Mouse (Mus musculus) forebrain, embryonic 10.5 days (tissue): ENCODE measurements at regions not wholly inside any gene's neighbourhood (a gene's known extent, or its start where the extent isn't known, plus 50 kb on each side); places are given as distances from the start of the nearest gene placed in this dataset.

Experiments
- DNase-seq: peaks from one replicate; pipeline ENCODE4 v3.0.0-alpha.2; 2017; ENCODE audit warnings: low spot score; ENCODE audit errors: extremely low spot score
- H3K27ac ChIP-seq: fragments of 300-500 bp; sonication (generic); 2 replicates; pipeline ENCODE4 v1.5.1; 2016; ENCODE audit warnings: mild to moderate bottlenecking
- H3K27me3 ChIP-seq: fragments of 300-500 bp; sonication (generic); 2 replicates; pipeline ENCODE4 v1.6.1; 2016; ENCODE audit warnings: mild to moderate bottlenecking; ENCODE audit not compliant: poor library complexity, severe bottlenecking
- H3K36me3 ChIP-seq: fragments of 300-500 bp; sonication (generic); replicated peaks from 2 replicates; pipeline ENCODE4 v1.6.1; 2016; ENCODE audit warnings: mild to moderate bottlenecking, moderate library complexity
- H3K4me1 ChIP-seq: fragments of 300-500 bp; sonication (generic); 2 replicates; pipeline ENCODE4 v1.6.1; 2016
- H3K4me3 ChIP-seq: fragments of 300-500 bp; sonication (generic); 2 replicates; pipeline ENCODE4 v1.5.1; 2016; ENCODE audit warnings: mild to moderate bottlenecking, moderate library complexity
- H3K9me3 ChIP-seq: fragments of 300-500 bp; sonication (generic); 2 replicates; pipeline ENCODE4 v1.6.1; 2016; ENCODE audit warnings: mild to moderate bottlenecking, moderate library complexity
- WGBS: fragments of 180-500 bp; shearing (Covaris S2); methylation state at CpG from one replicate; pipeline ENCODE4 v1.1.7; 2016; 5-methylcytosine and 5-hydroxymethylcytosine counted together

GRCm38 (mm10) chr1:90297751-90298150, 94.0 kb downstream of the Ackr3 start:
- Histone ChIP-seq H3K9me3 (no peaks in the 10 kb centered on the region), H3K27me3 (no peaks in the 10 kb centered on the region), H3K4me1 (0 out of 2 replicates have a peak, but pooled peaks cover 4% of the 10 kb centered on the region), H3K27ac (no peak overlapping the region), H3K36me3 (no peaks in the 10 kb centered on the region), H3K4me3 (no peak overlapping the region)
- 87% methylated on average over 5 of the region's 5 CpGs for WGBS
- DNase-seq, result no peak

GRCm38 (mm10) chr1:90300229-90300628, 96.4 kb downstream of the Ackr3 start:
- H3K4me3 ChIP-seq, result no peak overlapping the region
- H3K27me3 ChIP-seq, result no peaks in the 10 kb centered on the region
- H3K36me3 ChIP-seq, result no peaks in the 10 kb centered on the region
- H3K27ac ChIP-seq, result no peak overlapping the region
- no peaks in the 10 kb centered on the region for H3K9me3 ChIP-seq
- WGBS, result 87% methylated on average over 10 of the region's 10 CpGs
- no peak for DNase-seq
- H3K4me1 ChIP-seq, result 0 out of 2 replicates have a peak, but pooled peaks cover 4% of the 10 kb centered on the region

GRCm38 (mm10) chr1:90304331-90304730, 100.6 kb downstream of the Ackr3 start:
- H3K4me3 ChIP-seq, result no peak overlapping the region
- DNase-seq, result no peak
- H3K9me3 ChIP-seq, result peaks cover 4% of the 10 kb centered on the region; the same call in 1 of the 2 replicates
- 0 out of 2 replicates have a peak, but pooled peaks cover 4% of the 10 kb centered on the region for H3K4me1 ChIP-seq
- no peaks in the 10 kb centered on the region for H3K36me3 ChIP-seq
- H3K27me3 ChIP-seq, result no peaks in the 10 kb centered on the region
- H3K27ac ChIP-seq, result 0 out of 2 replicates have a peak overlapping the region, but pooled peaks have one; percentile 51
- 89% methylated on average over 7 of the region's 7 CpGs for WGBS

GRCm38 (mm10) chr1:90311016-90311415, 107.2 kb downstream of the Ackr3 start:
- Histone ChIP-seq H3K27me3 (no peaks in the 10 kb centered on the region), H3K36me3 (no peaks in the 10 kb centered on the region), H3K4me3 (no peak overlapping the region), H3K27ac (no peak overlapping the region), H3K9me3 (peaks cover 4% of the 10 kb centered on the region; the same call in 1 of the 2 replicates), H3K4me1 (peaks cover 4% of the 10 kb centered on the region; the same call in 1 of the 2 replicates)
- DNase-seq, result no peak
- 85% methylated on average over 3 of the region's 3 CpGs for WGBS

DNA sequence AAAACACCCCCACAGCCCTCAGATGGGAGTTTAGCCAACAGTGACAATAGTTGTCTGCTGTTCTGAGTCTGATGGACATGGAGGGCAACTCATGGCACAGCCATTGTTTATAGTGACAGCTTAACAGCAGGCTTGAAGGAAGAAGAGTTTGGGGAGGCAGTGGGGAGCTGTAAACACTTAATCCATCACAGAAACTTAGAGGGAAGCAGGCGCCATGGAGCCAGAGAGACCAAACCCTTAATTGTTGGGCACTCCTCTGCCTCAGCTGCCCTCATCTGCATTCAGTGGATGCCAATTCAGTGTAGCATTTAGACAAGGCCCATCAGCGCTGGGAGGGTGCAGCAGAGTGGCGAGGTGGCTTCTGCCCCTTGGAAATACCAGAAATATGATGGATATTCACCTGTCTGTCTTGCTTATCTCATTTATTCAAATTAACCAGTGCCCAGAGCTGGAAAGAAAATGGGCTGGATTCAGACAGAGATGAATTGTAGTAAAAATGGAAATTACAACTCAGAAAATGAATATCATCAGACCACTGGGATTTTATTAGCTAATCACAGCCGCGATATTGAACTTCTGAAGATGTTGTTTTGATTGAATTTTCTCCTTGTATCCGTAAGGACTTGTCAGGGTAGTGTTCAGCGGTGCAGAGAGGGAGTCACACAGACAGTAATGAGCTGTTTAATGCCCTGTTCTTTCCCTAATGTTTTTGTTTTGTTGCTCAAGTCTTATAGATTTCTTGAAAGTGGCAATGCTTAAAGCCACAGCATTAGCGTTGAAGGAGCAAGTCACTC, 108.1 kb downstream of the Ackr3 start:
- Histone ChIP-seq H3K27me3 (no peaks in the 10 kb centered on the region), H3K27ac (no peak overlapping the region), H3K4me1 (peaks cover 4% of the 10 kb centered on the region; the same call in 1 of the 2 replicates), H3K4me3 (no peak overlapping the region), H3K36me3 (no peaks in the 10 kb centered on the region), H3K9me3 (peaks cover 4% of the 10 kb centered on the region; the same call in 1 of the 2 replicates)
- 79% methylated on average over 8 of the region's 8 CpGs for WGBS
- no peak for DNase-seq

DNA sequence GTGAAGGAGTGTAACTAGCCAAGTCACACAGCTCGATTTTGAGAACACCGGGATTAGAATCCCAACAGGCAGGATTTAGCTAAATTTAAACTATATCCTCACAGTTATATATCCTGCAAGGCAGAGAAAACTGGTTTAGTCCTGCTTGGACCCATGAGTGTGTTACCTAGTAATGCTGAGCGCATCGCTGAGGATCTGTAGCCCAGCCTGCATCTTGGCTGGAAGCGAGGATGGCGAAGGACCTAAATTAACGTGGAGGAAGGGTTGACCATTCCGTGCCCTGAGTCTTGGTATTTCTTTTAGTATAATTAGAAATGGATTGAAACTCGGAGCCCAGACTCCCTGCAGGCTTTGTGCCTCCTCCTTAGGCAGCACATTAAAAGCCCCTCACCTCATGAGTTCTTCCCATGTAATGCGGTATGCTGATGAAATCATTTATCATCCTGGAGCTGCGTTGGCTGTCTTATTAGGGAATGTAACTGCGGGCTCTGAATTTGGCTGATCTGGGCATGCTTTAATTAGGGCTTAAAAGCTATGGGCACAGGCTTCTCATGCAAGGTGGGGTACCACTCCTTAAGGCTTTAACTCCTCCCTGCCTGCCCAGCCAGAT, 110.1 kb downstream of the Ackr3 start:
- peaks cover 4% of the 10 kb centered on the region; the same call in 1 of the 2 replicates for H3K4me1 ChIP-seq
- no peak overlapping the region for H3K27ac ChIP-seq
- H3K9me3 ChIP-seq, result no peaks in the 10 kb centered on the region
- DNase-seq, result no peak
- no peak overlapping the region for H3K4me3 ChIP-seq
- 90% methylated on average over 12 of the region's 12 CpGs for WGBS
- H3K27me3 ChIP-seq, result no peaks in the 10 kb centered on the region
- no peaks in the 10 kb centered on the region for H3K36me3 ChIP-seq

DNA sequence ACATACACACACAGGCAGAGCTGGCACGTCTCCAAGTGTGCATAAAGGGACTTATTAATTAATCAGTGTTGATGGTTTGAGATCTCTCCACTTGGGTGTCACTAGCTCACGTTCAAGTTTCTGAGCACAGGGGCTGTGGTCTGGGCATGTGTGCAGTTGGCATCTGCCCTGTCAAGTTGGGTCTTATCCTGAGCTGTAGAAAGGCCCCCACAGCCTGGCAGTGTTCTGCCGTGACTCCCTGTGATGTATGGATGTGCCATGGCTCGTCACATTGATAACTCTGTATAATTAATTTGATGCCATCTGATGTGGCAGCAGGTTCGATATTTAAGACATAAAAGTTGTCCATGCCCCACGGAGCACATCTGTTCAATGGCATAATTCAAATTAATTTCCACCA, 114.1 kb downstream of the Ackr3 start:
- H3K9me3 ChIP-seq, result no peaks in the 10 kb centered on the region
- WGBS, result 91% methylated on average over 6 of the region's 6 CpGs
- H3K27me3 ChIP-seq, result no peaks in the 10 kb centered on the region
- H3K27ac ChIP-seq, result no peak overlapping the region
- no peaks in the 10 kb centered on the region for H3K36me3 ChIP-seq
- DNase-seq, result no peak
- H3K4me3 ChIP-seq, result no peak overlapping the region
- H3K4me1 ChIP-seq, result peaks cover 7% of the 10 kb centered on the region

DNA sequence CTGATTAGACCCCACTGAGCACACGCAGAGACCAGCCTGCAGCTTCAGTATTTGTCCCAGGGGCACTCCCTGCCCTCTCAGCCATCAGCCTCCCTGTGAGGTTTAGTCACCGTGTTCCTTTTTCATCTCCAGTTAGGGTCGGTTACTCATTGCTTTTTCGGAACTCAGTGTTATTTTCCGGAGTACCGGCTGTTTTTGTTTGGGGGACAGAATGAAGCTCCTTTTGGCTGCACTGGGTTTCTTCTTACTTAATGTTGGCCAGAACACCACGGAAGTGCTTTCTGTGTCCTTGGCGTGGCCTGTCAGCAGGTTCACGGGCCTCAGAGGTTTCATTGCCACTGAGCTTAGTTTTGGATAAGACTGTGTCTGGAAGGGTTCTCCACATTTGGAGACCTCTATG, 114.7 kb downstream of the Ackr3 start:
- DNase-seq, result no peak
- no peak overlapping the region for H3K27ac ChIP-seq
- H3K27me3 ChIP-seq, result no peaks in the 10 kb centered on the region
- no peaks in the 10 kb centered on the region for H3K9me3 ChIP-seq
- peaks cover 7% of the 10 kb centered on the region for H3K4me1 ChIP-seq
- H3K4me3 ChIP-seq, result no peak overlapping the region
- WGBS, result 90% methylated on average over 9 of the region's 9 CpGs
- no peaks in the 10 kb centered on the region for H3K36me3 ChIP-seq

DNA sequence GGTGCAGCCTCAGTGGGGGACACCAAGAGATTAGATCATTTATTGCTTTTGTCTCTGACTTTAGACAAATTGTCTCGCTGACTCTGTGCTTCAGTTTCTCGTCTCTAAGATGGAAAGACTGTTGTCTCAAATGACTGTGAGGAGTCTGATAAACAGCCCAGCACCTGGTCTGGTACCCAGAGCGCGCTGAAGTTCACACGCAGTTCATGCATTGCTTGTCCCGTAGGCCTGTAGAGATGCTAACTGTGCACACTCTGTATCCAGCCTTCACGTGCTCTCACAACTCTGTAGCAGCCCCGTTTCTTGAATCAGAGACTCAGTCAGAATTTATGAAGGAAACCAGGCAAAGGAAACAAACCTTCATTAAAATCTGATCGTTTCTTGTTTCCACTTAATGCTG, 116.7 kb downstream of the Ackr3 start:
- Histone ChIP-seq H3K27ac (0 out of 2 replicates have a peak overlapping the region, but pooled peaks have one; percentile 35), H3K9me3 (no peaks in the 10 kb centered on the region), H3K4me3 (no peak overlapping the region), H3K27me3 (no peaks in the 10 kb centered on the region), H3K4me1 (peaks cover 18% of the 10 kb centered on the region), H3K36me3 (no peaks in the 10 kb centered on the region)
- no peak for DNase-seq
- 80% methylated on average over 9 of the region's 9 CpGs for WGBS

DNA sequence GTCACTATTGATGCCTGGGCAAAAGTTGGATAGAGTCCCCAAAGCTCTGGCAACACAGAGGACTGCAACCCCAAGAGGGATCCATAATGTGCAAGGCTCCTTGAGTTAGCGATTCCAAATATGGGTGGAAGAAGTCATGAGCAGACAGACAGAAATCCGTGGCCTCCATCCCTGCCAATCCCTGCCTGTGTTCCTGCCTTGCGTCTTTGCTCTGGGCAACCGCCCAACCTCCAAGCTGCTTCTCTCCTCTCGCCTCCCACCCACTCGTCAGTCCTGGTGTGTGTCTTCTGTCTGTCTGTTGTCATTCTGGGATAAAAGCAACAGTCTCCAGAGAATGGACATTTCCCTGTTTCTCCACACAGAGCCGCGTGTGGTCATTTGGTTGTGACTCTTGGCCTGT, 117.7 kb downstream of the Ackr3 start:
- no peak for DNase-seq
- H3K36me3 ChIP-seq, result no peaks in the 10 kb centered on the region
- H3K27ac ChIP-seq, result no peak overlapping the region
- H3K27me3 ChIP-seq, result 0 out of 2 replicates have a peak, but pooled peaks cover 10% of the 10 kb centered on the region
- 96% methylated on average over 8 of the region's 8 CpGs for WGBS
- peaks cover 24% of the 10 kb centered on the region for H3K4me1 ChIP-seq
- no peak overlapping the region for H3K4me3 ChIP-seq
- no peaks in the 10 kb centered on the region for H3K9me3 ChIP-seq

DNA sequence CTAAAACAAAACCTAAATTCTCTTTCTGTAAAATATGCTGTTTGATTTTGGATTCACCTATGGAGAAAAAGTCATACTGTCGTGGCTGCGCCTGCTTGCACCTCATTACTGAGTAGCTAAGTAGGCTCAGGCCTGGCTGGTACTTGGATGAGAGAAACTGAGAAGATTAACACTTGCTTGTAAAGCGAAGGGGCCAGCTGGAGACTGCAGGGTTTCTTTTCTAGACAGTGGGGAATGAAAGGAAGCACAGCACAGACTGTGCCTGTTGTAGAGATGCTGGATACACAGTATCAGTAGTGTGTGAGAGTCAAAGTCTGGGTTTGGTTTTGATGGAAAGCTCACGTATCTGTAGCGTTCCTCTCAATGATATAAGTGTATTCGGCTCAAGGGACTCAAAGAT, 123.5 kb downstream of the Ackr3 start:
- Histone ChIP-seq H3K27me3 (0 out of 2 replicates have a peak, but pooled peaks cover 10% of the 10 kb centered on the region), H3K9me3 (no peaks in the 10 kb centered on the region), H3K27ac (no peak overlapping the region), H3K36me3 (no peaks in the 10 kb centered on the region), H3K4me3 (no peak overlapping the region), H3K4me1 (peaks cover 27% of the 10 kb centered on the region)
- WGBS, result 67% methylated on average over 6 of the region's 6 CpGs
- DNase-seq, result no peak

DNA sequence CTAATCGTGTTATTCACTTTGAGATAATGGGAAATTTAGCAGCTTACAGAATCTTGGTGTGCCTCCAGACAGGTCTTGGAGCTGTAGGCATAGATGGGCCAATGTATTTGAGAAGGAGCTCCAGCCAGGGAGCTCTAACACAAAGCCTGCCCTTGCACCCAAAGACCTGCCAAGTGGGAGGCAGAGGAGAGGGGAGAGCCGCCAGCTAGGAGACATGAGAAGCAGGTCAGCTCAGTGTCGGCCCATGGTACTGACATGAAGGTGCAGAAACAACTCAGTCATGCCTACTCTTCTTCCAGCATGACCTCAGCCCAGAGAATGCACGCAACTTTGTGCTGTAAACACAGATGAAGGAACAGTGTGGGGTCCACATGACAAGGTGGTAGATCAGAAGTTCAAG, 128.8 kb downstream of the Ackr3 start:
- no peaks in the 10 kb centered on the region for H3K27me3 ChIP-seq
- peaks cover 38% of the 10 kb centered on the region for H3K4me1 ChIP-seq
- no peaks in the 10 kb centered on the region for H3K36me3 ChIP-seq
- H3K4me3 ChIP-seq, result no peak overlapping the region
- WGBS, result 88% methylated on average over 4 of the region's 4 CpGs
- no peak for DNase-seq
- H3K27ac ChIP-seq, result 0 out of 2 replicates have a peak overlapping the region, but pooled peaks have one; percentile 35
- no peaks in the 10 kb centered on the region for H3K9me3 ChIP-seq
